Mouse (Mus musculus) midbrain, postnatal 0 days (tissue): ENCODE measurements around the gene AW549877. TPM values are rescaled to one million over a fixed set of nuclear protein-coding genes. Genes with fewer than 3 reads are reported as not detected.
A peak's percentile ranks its signal among the peaks of the same experiment; 100 is the strongest.

Experiments
- ATAC-seq: fragments of 200-750 bp; cut with Nextera tagmentation; 2 replicates; pipeline ENCODE4 v1.8.0; 2017; ENCODE audit warnings: moderate number of reproducible peaks, mild to moderate bottlenecking, moderate TSS enrichment, moderate library complexity; ENCODE audit not compliant: low FRiP score
- DNase-seq: peaks from one replicate; pipeline ENCODE4 v3.0.0-alpha.2; 2015; ENCODE audit warnings: low spot score
- H3K27ac ChIP-seq: fragments of 300-500 bp; sonication (generic); 2 replicates; pipeline ENCODE4 v1.5.1; 2014; ENCODE audit warnings: low read depth, mild to moderate bottlenecking, low read length, mixed read lengths
- H3K27me3 ChIP-seq: fragments of 300-500 bp; sonication (generic); 2 replicates; pipeline ENCODE4 v1.6.1; 2014; ENCODE audit warnings: low read length, control low read depth, mixed read lengths; ENCODE audit not compliant: insufficient read depth
- H3K36me3 ChIP-seq: fragments of 300-500 bp; sonication (generic); 2 replicates; pipeline ENCODE4 v1.6.1; 2014; ENCODE audit warnings: low read length, control low read depth, mixed read lengths; ENCODE audit not compliant: insufficient read depth
- H3K4me1 ChIP-seq: fragments of 300-500 bp; sonication (generic); 2 replicates; pipeline ENCODE4 v1.6.1; 2014; ENCODE audit warnings: mild to moderate bottlenecking, control low read depth, antibody characterized with exemption, low read length, mixed read lengths; ENCODE audit not compliant: insufficient read depth
- H3K4me2 ChIP-seq: fragments of 300-500 bp; sonication (generic); 2 replicates; pipeline ENCODE4 v1.6.1; 2014; ENCODE audit warnings: low read depth, mild to moderate bottlenecking, low read length, mixed read lengths; ENCODE audit not compliant: poor library complexity, severe bottlenecking
- H3K4me3 ChIP-seq: fragments of 300-500 bp; sonication (generic); 2 replicates; pipeline ENCODE4 v1.5.1; 2014; ENCODE audit warnings: low read depth, mild to moderate bottlenecking, low read length, moderate library complexity
- H3K9ac ChIP-seq: fragments of 300-500 bp; sonication (generic); replicated peaks from 2 replicates; pipeline ENCODE4 v1.6.1; 2014; ENCODE audit warnings: mild to moderate bottlenecking, low read length, moderate library complexity, mixed read lengths; ENCODE audit not compliant: poor library complexity, severe bottlenecking
- H3K9me3 ChIP-seq: fragments of 300-500 bp; sonication (generic); 2 replicates; pipeline ENCODE4 v1.6.1; 2016; ENCODE audit warnings: low read length, control low read depth
- CTCF ChIP-seq: IDR thresholded peaks from 2 replicates; pipeline ENCODE4 v1.5.1; 2016; ENCODE audit warnings: antibody characterized with exemption, mild to moderate bottlenecking
- WGBS: fragments of 180-500 bp; shearing (Covaris S2); extraction: QIAGEN DNeasy Blood & Tissue Kit; methylation state at CpG from one replicate; pipeline ENCODE4 v1.1.7; 2014; 5-methylcytosine and 5-hydroxymethylcytosine counted together
- polyA plus RNA-seq: library from polyadenylated mRNA; unstranded; fragments of >200 nt; fragmentation: Nextera tagmentation; extraction: Ambion mirVana; gene quantifications from 2 replicates; pipeline ENCODE4 v1.2.1, GENCODE M21; 2015
- total RNA-seq: library from RNA; depleted of rRNA; stranded (reverse); fragments of >200 nt; gene quantifications from 2 replicates; pipeline ENCODE4 v1.2.3, GENCODE M21; 2014; rRNA removed

Gene AW549877
- total and polyA plus RNA-seq, 2 experiments from 2014 or later, result 25.4 to 36.9 TPM

- Histone ChIP-seq H3K9me3 (no peaks in the 10 kb centered on the region), H3K4me3 (no peak overlapping the region), H3K9ac (no peak overlapping the region), H3K4me2 (no peak overlapping the region), H3K36me3 (no peaks in the 10 kb centered on the region), H3K27ac (no peak overlapping the region), H3K4me1 (no peaks in the 10 kb centered on the region), H3K27me3 (no peaks in the 10 kb centered on the region)
- TF ChIP-seq CTCF, result peak; percentile 74
- 38% methylated on average over 4 of the region's 4 CpGs for WGBS
- no peak for ATAC-seq
- peak; percentile 55 for DNase-seq
Observed at GRCm38 (mm10) chr15:3957982-3958381, 37.6 kb downstream of the AW549877 start.

GRCm38 (mm10) chr15:3954971-3955370 is 40.6 kb downstream of the AW549877 start:
- no peak overlapping the region for H3K9ac ChIP-seq
- no peak overlapping the region for H3K4me3 ChIP-seq
- WGBS, result 69% methylated on average over 2 of the region's 2 CpGs
- ATAC-seq (no peak), DNase-seq (no peak)
- H3K9me3 ChIP-seq, result no peaks in the 10 kb centered on the region
- no peak overlapping the region for H3K4me2 ChIP-seq
- no peak for TF ChIP-seq CTCF
- H3K27me3 ChIP-seq, result no peaks in the 10 kb centered on the region
- H3K4me1 ChIP-seq, result no peaks in the 10 kb centered on the region
- no peaks in the 10 kb centered on the region for H3K36me3 ChIP-seq
- H3K27ac ChIP-seq, result no peak overlapping the region

GRCm38 (mm10) chr15:3938132-3938531 is 57.4 kb downstream of the AW549877 start:
- DNase-seq, result no peak
- Histone ChIP-seq H3K4me1 (no peaks in the 10 kb centered on the region), H3K9ac (no peak overlapping the region), H3K4me3 (no peak overlapping the region), H3K9me3 (no peaks in the 10 kb centered on the region), H3K27ac (no peak overlapping the region), H3K4me2 (no peak overlapping the region), H3K27me3 (no peaks in the 10 kb centered on the region), H3K36me3 (no peaks in the 10 kb centered on the region)
- no peak for ATAC-seq
- 0 out of 2 replicates have a peak, but pooled peaks have one; percentile 12 for TF ChIP-seq CTCF
- 90% methylated on average over 2 of the region's 2 CpGs for WGBS

GRCm38 (mm10) chr15:3936056-3936455 is 59.5 kb downstream of the AW549877 start:
- H3K27ac ChIP-seq, result no peak overlapping the region
- H3K27me3 ChIP-seq, result no peaks in the 10 kb centered on the region
- TF ChIP-seq CTCF, result no peak
- no peak overlapping the region for H3K9ac ChIP-seq
- WGBS, result 88% methylated on average over 3 of the region's 3 CpGs
- no peak for ATAC-seq
- H3K4me3 ChIP-seq, result no peak overlapping the region
- H3K4me1 ChIP-seq, result no peaks in the 10 kb centered on the region
- no peaks in the 10 kb centered on the region for H3K9me3 ChIP-seq
- no peak for DNase-seq
- H3K4me2 ChIP-seq, result no peak overlapping the region
- no peaks in the 10 kb centered on the region for H3K36me3 ChIP-seq

GRCm38 (mm10) chr15:3933466-3933865 is 62.1 kb downstream of the AW549877 start:
- no peaks in the 10 kb centered on the region for H3K9me3 ChIP-seq
- H3K9ac ChIP-seq, result no peak overlapping the region
- H3K4me1 ChIP-seq, result no peaks in the 10 kb centered on the region
- no peak overlapping the region for H3K4me3 ChIP-seq
- WGBS, result 86% methylated on average over 4 of the region's 4 CpGs
- DNase-seq, result no peak
- no peak overlapping the region for H3K4me2 ChIP-seq
- H3K27me3 ChIP-seq, result no peaks in the 10 kb centered on the region
- TF ChIP-seq CTCF, result no peak
- H3K36me3 ChIP-seq, result no peaks in the 10 kb centered on the region
- no peak overlapping the region for H3K27ac ChIP-seq
- ATAC-seq, result no peak

Other genes with a start within 250 kb of the AW549877 start
- gene Fbxo4, start 16.2 kb downstream of the AW549877 start, total RNA-seq, result 11.4 and 14.3 TPM in 2 replicates
- gene Fbxo4, start 16.2 kb downstream of the AW549877 start, polyA plus RNA-seq, result 9.4 and 9.8 TPM in 2 replicates
- 240 and 266 TPM in 2 replicates for gene Oxct1, start 30.6 kb upstream of the AW549877 start, total RNA-seq
- gene Oxct1, start 30.6 kb upstream of the AW549877 start, polyA plus RNA-seq, result 454 and 461 TPM in 2 replicates